Mouse (Mus musculus) cortical plate, adult 2 months (tissue): ENCODE results near the gene Mad2l1bp.

Source experiments
- CTCF ChIP-seq: fragments of 200-500 bp; IDR thresholded peaks from 2 replicates; pipeline ENCODE4 v1.5.1; 2011; ENCODE audit warnings: mild to moderate bottlenecking, control low read depth, low read length; ENCODE audit not compliant: insufficient read depth; ENCODE audit errors: extremely low read depth
- POLR2A ChIP-seq: fragments of 200-500 bp; IDR thresholded peaks from 2 replicates; pipeline ENCODE4 v1.6.1; 2011; ENCODE audit warnings: mild to moderate bottlenecking, low read length, control low read depth; ENCODE audit not compliant: insufficient read depth; ENCODE audit errors: extremely low read depth

GRCm38 (mm10) chr17:46122791-46123190, 30.6 kb downstream of the Mad2l1bp start:
- TF ChIP-seq CTCF: no peak
- TF ChIP-seq POLR2A: no peak
